Mouse (Mus musculus): Measurements from ENCODE around the gene Irf8. TPM values are rescaled to one million over a fixed set of nuclear protein-coding genes. Genes with fewer than 3 reads are reported as not detected.

Gene Irf8
- polyA plus RNA-seq (2014; fragmentation: Illumina TruSeq; extraction: RNeasy Lipid Tissue Mini Kit (QIAGEN cat#74804); ENCODE audit: low read depth, low replicate concordance), result 2.4 TPM

GRCm38 (mm10) chr8:120735770-120736481, at the start of gene Irf8:
TSS of gene Irf8 (plus strand) at chr8:120736358.

Other genes with a start within 250 kb of the Irf8 start
- gene Gins2, start 147.1 kb upstream of the Irf8 start, polyA plus RNA-seq (2014; fragmentation: Illumina TruSeq; extraction: RNeasy Lipid Tissue Mini Kit (QIAGEN cat#74804); ENCODE audit: low read depth, low replicate concordance), result 0.52 TPM
- not detected for gene 1190005I06Rik, start 88.7 kb upstream of the Irf8 start, polyA plus RNA-seq (2014; fragmentation: Illumina TruSeq; extraction: RNeasy Lipid Tissue Mini Kit (QIAGEN cat#74804); ENCODE audit: low read depth, low replicate concordance)
- not detected for gene Gm27021, start 68.3 kb upstream of the Irf8 start, polyA plus RNA-seq (2014; fragmentation: Illumina TruSeq; extraction: RNeasy Lipid Tissue Mini Kit (QIAGEN cat#74804); ENCODE audit: low read depth, low replicate concordance)
- 43.1 TPM for gene Cox4i1, start 68.1 kb upstream of the Irf8 start, polyA plus RNA-seq (2014; fragmentation: Illumina TruSeq; extraction: RNeasy Lipid Tissue Mini Kit (QIAGEN cat#74804); ENCODE audit: low read depth, low replicate concordance)
- 14.5 TPM for gene Emc8, start 67.8 kb upstream of the Irf8 start, polyA plus RNA-seq (2014; fragmentation: Illumina TruSeq; extraction: RNeasy Lipid Tissue Mini Kit (QIAGEN cat#74804); ENCODE audit: low read depth, low replicate concordance)